Comparison of ENCODE assay signal across 9 mouse cellular contexts in the genomic region with DNA sequence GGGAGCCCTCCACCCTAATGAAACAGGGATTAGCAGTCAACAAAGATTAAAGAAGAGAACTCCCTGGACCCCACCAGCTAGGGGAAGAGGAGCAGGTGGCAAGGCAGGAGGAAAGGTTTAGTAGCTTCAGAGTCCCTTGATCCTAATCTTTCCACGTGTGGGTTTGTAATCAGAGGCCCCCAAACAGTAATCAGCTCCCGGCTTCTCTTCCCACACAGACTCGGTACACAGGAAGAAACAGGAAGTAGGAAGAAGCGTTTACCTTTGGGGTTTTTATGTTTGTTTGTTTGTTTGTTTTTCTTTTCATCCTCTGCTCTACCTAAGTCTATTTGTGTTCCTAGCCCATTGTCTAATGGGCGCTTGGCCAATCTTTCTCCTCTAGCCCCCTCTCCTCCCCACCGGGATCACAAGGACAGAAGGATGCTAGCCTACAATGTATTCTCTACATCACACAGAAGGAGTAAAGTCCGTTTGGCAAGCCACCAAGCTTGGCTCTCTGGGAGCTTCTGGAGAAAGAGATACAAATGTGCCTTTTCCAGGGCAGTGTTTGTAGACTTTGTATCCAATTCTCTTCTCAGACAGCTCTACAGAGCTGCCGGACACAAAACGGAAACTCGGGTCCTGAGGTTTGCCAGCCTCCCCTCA.
A peak's percentile ranks its signal among the peaks of the same experiment; 100 is the strongest.
DNase-seq lines count a peak whose midpoint lies in the region; ATAC-seq and TF ChIP-seq lines count a peak whose summit lies in the region.
"Had no signal": no experiment of that assay in that cellular context is flagged by ENCODE, and none has a peak within 500 bp of the region (broad histone marks: within the 10 kb centered on the region; RNA-seq: fewer than 3 reads in every experiment).

No protein-coding gene starts in this region.

- WGBS in heart, embryonic 12.5 days = 59% methylated on average over 10 of the region's 10 CpGs
- WGBS in midbrain, postnatal 0 days = 58% methylated on average over 10 of the region's 10 CpGs
- 72% methylated on average over 10 of the region's 10 CpGs for WGBS in midbrain, embryonic 16.5 days
- 50% methylated on average over 10 of the region's 10 CpGs for WGBS in kidney, adult 2 months
- WGBS in stomach, embryonic 14.5 days = 47% methylated on average over 10 of the region's 10 CpGs

- H3K27ac ChIP-seq in heart, embryonic 12.5 days (ENCODE audit: poor library complexity, severe bottlenecking) = peak overlapping the region; percentile 74
- no peak overlapping the region for H3K27ac ChIP-seq in midbrain, postnatal 0 days (ENCODE audit: low read depth, low read length)
- no peak overlapping the region for H3K27ac ChIP-seq in midbrain, embryonic 16.5 days (ENCODE audit: low read length)
- peak overlapping the region; percentile 76; the same call in 1 of the 2 replicates for H3K27ac ChIP-seq in kidney, adult 2 months (ENCODE audit: insufficient read depth, low read depth, low read length)
- peak overlapping the region; percentile 61; the same call in 1 of the 2 replicates for H3K27ac ChIP-seq in stomach, embryonic 14.5 days (ENCODE audit: low read length)

- no peak overlapping the region for H3K4me3 ChIP-seq in heart, embryonic 12.5 days
- H3K4me3 ChIP-seq in midbrain, postnatal 0 days (ENCODE audit: low read depth, low read length) = no peak overlapping the region
- H3K4me3 ChIP-seq in midbrain, embryonic 16.5 days (ENCODE audit: low read depth, low read length) = no peak overlapping the region
- no peak overlapping the region for H3K4me3 ChIP-seq in kidney, adult 2 months (ENCODE audit: insufficient read depth, low read depth, low read length)
- no peak overlapping the region for H3K4me3 ChIP-seq in stomach, embryonic 14.5 days (ENCODE audit: low read depth, low read length)

- DNase-seq in heart, adult 18-20 months = no peak
- DNase-seq in midbrain, postnatal 0 days (ENCODE audit: low spot score) = peak; percentile 55
- DNase-seq in kidney, adult 2 months = peak; percentile 92
- no peak for DNase-seq in thymus, postnatal 0 days (ENCODE audit: low spot score)
- DNase-seq in spleen, postnatal 14 days (ENCODE audit: low spot score in 2 of 2) = no peak
- DNase-seq: adrenal gland, adult 8-10 months had no signal

- no peaks in the 10 kb centered on the region for H3K27me3 ChIP-seq in heart, embryonic 12.5 days (replicated peaks)
- H3K27me3 ChIP-seq in midbrain, postnatal 0 days (ENCODE audit: insufficient read depth, low read length) = no peaks in the 10 kb centered on the region
- no peaks in the 10 kb centered on the region for H3K27me3 ChIP-seq in midbrain, embryonic 16.5 days (ENCODE audit: control insufficient read depth, insufficient read depth, low read depth, low read length)
- no peaks in the 10 kb centered on the region for H3K27me3 ChIP-seq in kidney, adult 2 months (replicated peaks; ENCODE audit: control insufficient read depth, insufficient read depth, low read length)
- no peaks in the 10 kb centered on the region for H3K27me3 ChIP-seq in stomach, embryonic 14.5 days (ENCODE audit: control insufficient read depth, insufficient read depth, low read length)

- H3K9ac ChIP-seq in heart, embryonic 12.5 days = no peak overlapping the region
- H3K9ac ChIP-seq in midbrain, postnatal 0 days (replicated peaks; ENCODE audit: low read length, poor library complexity, severe bottlenecking) = no peak overlapping the region
- no peak overlapping the region for H3K9ac ChIP-seq in midbrain, embryonic 16.5 days (ENCODE audit: low read depth, low read length)
- H3K9ac ChIP-seq in stomach, embryonic 14.5 days (replicated peaks; ENCODE audit: low read depth, low read length) = no peak overlapping the region

- no peak for TF ChIP-seq CTCF in midbrain, postnatal 0 days (IDR thresholded peaks at IDR 0.05)
- no peak for TF ChIP-seq CTCF in kidney, adult 2 months (conservative IDR thresholded peaks at IDR 0.05; ENCODE audit: insufficient read depth, insufficient read length, low read depth, low read length)

- no peak overlapping the region for H3K4me2 ChIP-seq in heart, embryonic 12.5 days
- H3K4me2 ChIP-seq in midbrain, postnatal 0 days (ENCODE audit: low read depth, low read length, poor library complexity, severe bottlenecking) = no peak overlapping the region
- H3K4me2 ChIP-seq in midbrain, embryonic 16.5 days (ENCODE audit: low read length) = no peak overlapping the region
- 0 out of 2 replicates have a peak overlapping the region, but pooled peaks have one; percentile 7 for H3K4me2 ChIP-seq in stomach, embryonic 14.5 days (replicated peaks; ENCODE audit: low read depth, low read length)

- TF ChIP-seq POLR2A in kidney, adult 2 months (IDR thresholded peaks at IDR 0.05; ENCODE audit: low read depth, low read length) = no peak

- peaks cover 19% of the 10 kb centered on the region for H3K4me1 ChIP-seq in heart, embryonic 12.5 days (replicated peaks)
- no peaks in the 10 kb centered on the region for H3K4me1 ChIP-seq in midbrain, postnatal 0 days (ENCODE audit: insufficient read depth, low read length)
- H3K4me1 ChIP-seq in midbrain, embryonic 16.5 days (ENCODE audit: control insufficient read depth, insufficient read depth, low read length) = no peaks in the 10 kb centered on the region
- peaks cover 14% of the 10 kb centered on the region for H3K4me1 ChIP-seq in kidney, adult 2 months (ENCODE audit: control insufficient read depth, insufficient read depth, low read length)
- H3K4me1 ChIP-seq in stomach, embryonic 14.5 days (ENCODE audit: control insufficient read depth, insufficient read depth, low read length) = peaks cover 17% of the 10 kb centered on the region

- H3K9me3 ChIP-seq in heart, embryonic 12.5 days (replicated peaks) = no peaks in the 10 kb centered on the region
- H3K9me3 ChIP-seq in midbrain, postnatal 0 days (ENCODE audit: low read length) = no peaks in the 10 kb centered on the region
- no peaks in the 10 kb centered on the region for H3K9me3 ChIP-seq in midbrain, embryonic 16.5 days (replicated peaks; ENCODE audit: control insufficient read depth, low read length, poor library complexity, severe bottlenecking)
- H3K9me3 ChIP-seq in stomach, embryonic 14.5 days (ENCODE audit: control insufficient read depth, low read depth, low read length) = no peaks in the 10 kb centered on the region

- ATAC-seq in heart, embryonic 12.5 days (ENCODE audit: insufficient number of reproducible peaks, low FRiP score) = no peak
- ATAC-seq in midbrain, postnatal 0 days (ENCODE audit: low FRiP score) = no peak
- no peak for ATAC-seq in midbrain, embryonic 16.5 days
- no peak for ATAC-seq in stomach, embryonic 14.5 days (ENCODE audit: insufficient number of reproducible peaks, insufficient read depth, low FRiP score, low read depth)

- H3K36me3 ChIP-seq in heart, embryonic 12.5 days = no peaks in the 10 kb centered on the region
- H3K36me3 ChIP-seq in midbrain, postnatal 0 days (ENCODE audit: insufficient read depth, low read length) = no peaks in the 10 kb centered on the region
- H3K36me3 ChIP-seq in midbrain, embryonic 16.5 days (ENCODE audit: control insufficient read depth, insufficient read depth, low read length) = no peaks in the 10 kb centered on the region
- H3K36me3 ChIP-seq in kidney, adult 2 months (ENCODE audit: control insufficient read depth, insufficient read depth, low read length) = no peaks in the 10 kb centered on the region
- no peaks in the 10 kb centered on the region for H3K36me3 ChIP-seq in stomach, embryonic 14.5 days (ENCODE audit: control insufficient read depth, insufficient read depth, low read length)

Comparison
In these comparisons a context has a peak if more than half of its experiments do, and no peak if none do; other contexts are left out.
1. H3K27ac ChIP-seq: peak in heart, embryonic 12.5 days (single experiment), kidney, adult 2 months (single experiment) and stomach, embryonic 14.5 days (single experiment); none in midbrain, postnatal 0 days (single experiment) and midbrain, embryonic 16.5 days (single experiment).
2. DNase-seq: peak in midbrain, postnatal 0 days (single experiment) and kidney, adult 2 months (single experiment); none in heart, adult 18-20 months (0 of 2), thymus, postnatal 0 days (single experiment) and spleen, postnatal 14 days (0 of 2).